Mouse (Mus musculus): ENCODE data around the gene Tle3. TPM values are rescaled to one million over a fixed set of nuclear protein-coding genes. Genes with fewer than 3 reads are reported as not detected.

The Tle3 gene
- polyA plus RNA-seq, 1 experiment: 47.2 TPM

DNA sequence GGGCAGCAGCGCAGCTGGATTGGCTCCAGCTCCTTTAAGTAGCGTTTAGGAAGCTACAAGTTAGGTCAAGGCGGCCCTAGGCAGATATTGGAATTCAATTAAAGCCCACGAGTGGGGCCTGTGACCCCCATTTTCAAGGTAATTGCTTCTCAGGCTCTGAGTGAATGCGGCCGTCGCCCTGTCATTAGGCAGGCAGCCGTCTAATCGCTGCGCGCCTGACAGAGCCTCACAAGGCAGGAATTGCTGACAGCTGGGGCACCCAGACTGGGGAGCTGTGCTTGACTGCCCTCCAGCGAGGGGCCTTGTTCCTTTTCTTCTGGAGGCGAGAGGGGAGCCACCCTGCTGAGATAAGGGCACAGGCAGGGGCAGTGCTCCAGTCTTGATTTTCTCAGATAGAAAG, 24.3 kb downstream of the Tle3 start:
- DNase-seq: no peak
- H3K27me3 ChIP-seq (replicated peaks; ENCODE audit: control insufficient read depth, insufficient read depth, low read length): no peaks in the 10 kb centered on the region
- WGBS: 62% methylated on average over 13 of the region's 13 CpGs
- H3K4me1 ChIP-seq (ENCODE audit: control insufficient read depth, insufficient read depth, low read length): peaks cover 11% of the 10 kb centered on the region
- no peak overlapping the region for H3K27ac ChIP-seq (ENCODE audit: insufficient read depth, low read depth, low read length)
- peaks cover 5% of the 10 kb centered on the region; the same call in 1 of the 2 replicates for H3K36me3 ChIP-seq (ENCODE audit: control insufficient read depth, insufficient read depth, low read length)
- TF ChIP-seq CTCF (conservative IDR thresholded peaks at IDR 0.05; ENCODE audit: insufficient read depth, insufficient read length, low read depth, low read length) (no peak), POLR2A (IDR thresholded peaks at IDR 0.05; ENCODE audit: low read depth, low read length) (no peak)
- H3K4me3 ChIP-seq (ENCODE audit: insufficient read depth, low read depth, low read length): no peak overlapping the region

DNA sequence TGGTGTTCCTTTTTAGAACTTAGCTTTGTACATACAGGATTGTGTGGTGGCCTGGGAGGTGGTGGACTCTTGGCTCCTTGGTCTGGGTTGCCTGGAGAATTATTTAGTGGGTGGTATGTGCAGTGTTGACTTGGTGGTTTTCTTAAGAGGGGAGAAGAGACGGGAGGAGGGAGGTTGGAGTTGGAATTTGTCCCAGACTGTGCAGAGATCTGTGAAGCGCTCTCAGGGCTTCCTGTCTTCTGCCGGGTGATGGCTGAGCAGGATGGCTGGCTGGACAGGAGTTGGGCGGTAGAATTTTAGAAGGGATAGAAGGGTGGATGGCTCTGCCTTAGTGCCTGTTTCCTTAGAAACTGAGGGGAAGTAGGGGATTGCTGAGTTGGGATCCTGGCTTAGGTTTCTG, 25.0 kb downstream of the Tle3 start:
- WGBS: 37% methylated on average over 4 of the region's 4 CpGs
- H3K36me3 ChIP-seq (ENCODE audit: control insufficient read depth, insufficient read depth, low read length): peaks cover 5% of the 10 kb centered on the region; the same call in 1 of the 2 replicates
- peak; percentile 61 for DNase-seq
- no peak overlapping the region for H3K27ac ChIP-seq (ENCODE audit: insufficient read depth, low read depth, low read length)
- H3K4me3 ChIP-seq (ENCODE audit: insufficient read depth, low read depth, low read length): no peak overlapping the region
- TF ChIP-seq POLR2A (IDR thresholded peaks at IDR 0.05; ENCODE audit: low read depth, low read length): no peak
- TF ChIP-seq CTCF (conservative IDR thresholded peaks at IDR 0.05; ENCODE audit: insufficient read depth, insufficient read length, low read depth, low read length): no peak
- H3K27me3 ChIP-seq (replicated peaks; ENCODE audit: control insufficient read depth, insufficient read depth, low read length): no peaks in the 10 kb centered on the region
- peaks cover 10% of the 10 kb centered on the region for H3K4me1 ChIP-seq (ENCODE audit: control insufficient read depth, insufficient read depth, low read length)

DNA sequence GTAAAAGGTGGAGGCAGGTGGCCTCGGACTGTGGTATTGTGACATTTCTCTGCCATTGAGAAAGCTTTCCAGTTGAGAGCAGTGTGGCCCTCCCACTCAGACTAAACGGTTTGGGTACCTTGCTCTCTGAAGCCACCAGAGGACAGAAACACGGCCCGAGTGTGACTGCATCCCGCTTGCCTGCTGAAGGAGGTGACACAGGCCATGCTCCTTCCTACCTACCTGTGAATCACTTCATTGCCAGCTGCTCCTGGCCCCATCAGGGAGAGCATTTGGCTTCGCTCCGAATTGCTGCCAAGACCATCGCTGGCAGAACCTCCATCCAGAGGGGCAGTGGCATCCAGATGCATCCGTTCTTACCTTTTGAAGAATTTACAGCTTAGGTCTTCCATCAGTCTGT, 26.0 kb downstream of the Tle3 start:
- Histone ChIP-seq H3K4me1 (ENCODE audit: control insufficient read depth, insufficient read depth, low read length) (peaks cover 11% of the 10 kb centered on the region), H3K27ac (ENCODE audit: insufficient read depth, low read depth, low read length) (no peak overlapping the region), H3K4me3 (ENCODE audit: insufficient read depth, low read depth, low read length) (no peak overlapping the region), H3K27me3 (replicated peaks; ENCODE audit: control insufficient read depth, insufficient read depth, low read length) (no peaks in the 10 kb centered on the region), H3K36me3 (ENCODE audit: control insufficient read depth, insufficient read depth, low read length) (peaks cover 4% of the 10 kb centered on the region; the same call in 1 of the 2 replicates)
- no peak for DNase-seq
- WGBS: 93% methylated on average over 9 of the region's 9 CpGs
- TF ChIP-seq POLR2A (IDR thresholded peaks at IDR 0.05; ENCODE audit: low read depth, low read length) (no peak), CTCF (conservative IDR thresholded peaks at IDR 0.05; ENCODE audit: insufficient read depth, insufficient read length, low read depth, low read length) (no peak)

DNA sequence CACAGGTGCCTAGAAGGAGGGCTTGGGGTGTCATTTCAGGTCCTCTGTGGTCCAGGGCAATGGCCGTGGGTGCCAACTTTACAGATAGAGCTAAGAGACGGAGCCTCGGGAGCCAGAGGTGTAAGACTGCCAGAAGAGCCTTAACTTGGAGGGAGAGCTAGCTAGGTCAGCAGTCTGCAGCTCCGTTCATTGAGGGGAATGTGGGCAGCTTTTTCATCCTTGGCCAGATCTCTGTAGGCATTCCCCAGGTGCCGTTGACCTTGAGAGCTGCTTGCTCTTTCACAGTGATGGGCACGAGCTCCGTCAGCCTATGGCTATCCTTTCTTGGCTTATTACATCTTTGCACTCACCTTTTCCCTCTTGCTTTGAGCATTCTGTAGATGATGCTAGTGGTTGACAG, 28.0 kb downstream of the Tle3 start:
- no peak overlapping the region for H3K27ac ChIP-seq (ENCODE audit: insufficient read depth, low read depth, low read length)
- DNase-seq: peak; percentile 70
- no peak overlapping the region for H3K4me3 ChIP-seq (ENCODE audit: insufficient read depth, low read depth, low read length)
- H3K4me1 ChIP-seq (ENCODE audit: control insufficient read depth, insufficient read depth, low read length): peaks cover 22% of the 10 kb centered on the region
- WGBS: 67% methylated on average over 7 of the region's 7 CpGs
- TF ChIP-seq CTCF (conservative IDR thresholded peaks at IDR 0.05; ENCODE audit: insufficient read depth, insufficient read length, low read depth, low read length) (no peak), POLR2A (IDR thresholded peaks at IDR 0.05; ENCODE audit: low read depth, low read length) (no peak)
- H3K27me3 ChIP-seq (replicated peaks; ENCODE audit: control insufficient read depth, insufficient read depth, low read length): no peaks in the 10 kb centered on the region
- no peaks in the 10 kb centered on the region for H3K36me3 ChIP-seq (ENCODE audit: control insufficient read depth, insufficient read depth, low read length)

DNA sequence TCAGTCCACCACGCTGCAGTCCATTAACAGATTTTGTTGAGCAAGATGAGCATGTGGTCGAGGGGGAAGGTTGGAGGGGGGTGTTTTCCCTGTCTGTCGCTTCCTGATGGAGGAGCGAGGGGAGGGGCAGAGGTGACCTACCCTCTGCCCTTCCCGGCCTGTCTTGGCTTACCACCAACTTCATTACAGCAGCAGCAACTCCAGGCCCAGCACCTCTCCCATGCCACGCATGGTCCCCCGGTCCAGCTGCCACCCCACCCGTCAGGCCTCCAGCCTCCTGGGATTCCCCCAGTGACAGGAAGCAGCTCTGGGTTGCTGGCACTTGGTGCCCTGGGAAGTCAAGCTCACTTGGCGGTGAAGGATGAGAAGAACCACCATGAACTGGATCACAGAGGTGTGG, 29.5 kb downstream of the Tle3 start:
- Histone ChIP-seq H3K36me3 (ENCODE audit: control insufficient read depth, insufficient read depth, low read length) (no peaks in the 10 kb centered on the region), H3K27ac (ENCODE audit: insufficient read depth, low read depth, low read length) (no peak overlapping the region), H3K27me3 (replicated peaks; ENCODE audit: control insufficient read depth, insufficient read depth, low read length) (no peaks in the 10 kb centered on the region), H3K4me1 (ENCODE audit: control insufficient read depth, insufficient read depth, low read length) (peaks cover 28% of the 10 kb centered on the region), H3K4me3 (ENCODE audit: insufficient read depth, low read depth, low read length) (no peak overlapping the region)
- WGBS: 42% methylated on average over 9 of the region's 9 CpGs
- TF ChIP-seq CTCF (conservative IDR thresholded peaks at IDR 0.05; ENCODE audit: insufficient read depth, insufficient read length, low read depth, low read length): no peak
- no peak for TF ChIP-seq POLR2A (IDR thresholded peaks at IDR 0.05; ENCODE audit: low read depth, low read length)
- DNase-seq: peak; percentile 58

DNA sequence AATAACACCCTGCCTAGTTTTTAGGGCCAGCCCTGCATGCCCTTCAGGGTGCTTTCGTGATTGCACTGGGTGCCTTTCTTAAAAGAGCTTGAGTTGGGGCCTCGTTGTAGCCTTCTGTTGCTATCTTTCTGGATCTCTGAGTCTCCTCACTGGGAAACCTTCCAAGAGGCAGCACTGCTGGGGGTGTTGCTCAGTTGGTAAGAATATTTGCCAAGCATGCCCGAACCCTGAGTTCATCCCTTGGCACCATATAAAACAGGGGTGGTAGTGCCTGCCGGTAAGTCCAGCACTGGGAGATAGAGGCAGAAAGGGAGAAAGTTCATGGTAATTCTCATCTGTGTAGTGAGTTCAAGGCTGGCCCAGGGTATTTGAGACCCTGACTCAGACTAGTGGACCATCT, 30.1 kb downstream of the Tle3 start:
- WGBS: 45% methylated on average over 4 of the region's 4 CpGs
- no peak for TF ChIP-seq POLR2A (IDR thresholded peaks at IDR 0.05; ENCODE audit: low read depth, low read length)
- TF ChIP-seq CTCF (conservative IDR thresholded peaks at IDR 0.05; ENCODE audit: insufficient read depth, insufficient read length, low read depth, low read length): no peak

DNA sequence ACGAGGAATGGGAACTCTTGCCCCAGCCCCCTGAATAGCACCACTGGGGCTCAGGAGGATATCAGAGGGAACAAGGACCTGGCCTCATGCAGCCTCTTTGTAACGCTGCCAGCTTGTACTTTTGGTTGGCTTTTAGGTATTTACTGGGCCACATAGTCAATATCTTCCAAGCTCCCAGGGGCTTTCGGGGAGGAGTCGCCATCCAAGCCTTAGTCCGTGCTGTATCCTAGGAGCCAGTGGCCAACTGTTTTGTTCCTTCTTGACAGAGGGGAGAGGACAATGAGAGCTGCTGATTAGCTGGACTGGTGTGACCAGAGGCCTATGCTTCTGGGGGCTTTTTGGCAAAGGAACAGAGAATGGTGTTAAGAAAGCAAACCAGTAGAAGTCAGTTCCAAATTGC, 30.6 kb downstream of the Tle3 start:
- Histone ChIP-seq H3K4me1 (ENCODE audit: control insufficient read depth, insufficient read depth, low read length) (peaks cover 25% of the 10 kb centered on the region), H3K27ac (ENCODE audit: insufficient read depth, low read depth, low read length) (no peak overlapping the region), H3K36me3 (ENCODE audit: control insufficient read depth, insufficient read depth, low read length) (no peaks in the 10 kb centered on the region), H3K4me3 (ENCODE audit: insufficient read depth, low read depth, low read length) (no peak overlapping the region), H3K27me3 (replicated peaks; ENCODE audit: control insufficient read depth, insufficient read depth, low read length) (no peaks in the 10 kb centered on the region)
- TF ChIP-seq CTCF (conservative IDR thresholded peaks at IDR 0.05; ENCODE audit: insufficient read depth, insufficient read length, low read depth, low read length) (no peak), POLR2A (IDR thresholded peaks at IDR 0.05; ENCODE audit: low read depth, low read length) (no peak)
- DNase-seq: no peak
- WGBS: 93% methylated on average over 5 of the region's 5 CpGs

More for the DNA sequence above, 30.1 kb downstream of the Tle3 start:
- H3K27me3 ChIP-seq (replicated peaks; ENCODE audit: control insufficient read depth, insufficient read depth, low read length): no peaks in the 10 kb centered on the region
- no peak overlapping the region for H3K27ac ChIP-seq (ENCODE audit: insufficient read depth, low read depth, low read length)
- no peaks in the 10 kb centered on the region for H3K36me3 ChIP-seq (ENCODE audit: control insufficient read depth, insufficient read depth, low read length)
- DNase-seq: peak; percentile 71
- H3K4me3 ChIP-seq (ENCODE audit: insufficient read depth, low read depth, low read length): no peak overlapping the region
- H3K4me1 ChIP-seq (ENCODE audit: control insufficient read depth, insufficient read depth, low read length): peaks cover 25% of the 10 kb centered on the region
